In the genomic region with DNA sequence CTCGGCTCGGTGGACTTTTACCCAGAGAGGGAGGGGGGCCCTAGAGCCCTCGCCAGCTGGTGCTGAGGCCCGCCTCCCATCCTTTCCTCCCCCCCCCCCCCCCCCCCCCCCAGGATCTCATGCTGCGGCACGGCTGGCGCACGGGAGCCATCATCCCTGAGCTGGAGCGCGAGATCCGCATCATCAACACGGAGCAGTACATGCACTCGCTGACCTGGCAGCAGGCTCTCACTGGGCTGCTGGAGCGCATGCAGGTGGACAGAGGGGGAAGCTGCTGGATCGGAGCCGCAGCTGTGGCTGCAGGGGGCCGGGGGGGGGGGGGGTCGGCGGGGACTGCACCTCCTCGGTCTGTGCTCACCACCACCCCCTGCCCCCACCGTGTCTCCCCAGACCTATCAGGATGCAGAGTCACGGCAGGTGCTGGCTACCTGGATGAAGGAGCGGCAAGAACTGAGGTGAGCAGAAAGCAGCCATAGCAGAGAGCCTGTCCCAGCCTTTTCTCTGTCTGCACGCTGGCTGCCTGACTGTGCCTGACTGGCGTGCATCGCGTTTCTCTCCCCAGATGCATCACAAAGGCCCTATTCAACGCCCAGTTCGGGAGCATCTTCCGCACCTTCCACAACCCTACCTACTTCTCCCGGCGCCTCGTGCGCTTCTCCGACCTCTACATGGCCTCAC, we compare ENCODE assay signal across 9 mouse cellular contexts. TPM values are rescaled to one million over a fixed set of nuclear protein-coding genes. Genes with fewer than 3 reads are reported as not detected.
DNase-seq lines count a peak whose midpoint lies in the region; ATAC-seq lines count a peak whose summit lies in the region.
"Had no signal": no experiment of that assay in that cellular context is flagged by ENCODE, and none has a peak within 500 bp of the region (broad histone marks: within the 10 kb centered on the region; RNA-seq: fewer than 3 reads in every experiment).

No protein-coding gene starts in this region.

- ATAC-seq in heart, embryonic 11.5 days (replicated peaks; ENCODE audit: insufficient number of reproducible peaks, low FRiP score, low TSS enrichment), result no peak

- no peak overlapping the region for H3K9ac ChIP-seq in heart, embryonic 11.5 days (ENCODE audit: low read depth, low read length)
- H3K9ac ChIP-seq: hindbrain, embryonic 12.5 days had no signal

- no peaks in the 10 kb centered on the region for H3K27me3 ChIP-seq in heart, embryonic 11.5 days (ENCODE audit: control insufficient read depth, insufficient read depth, low read length)
- H3K27me3 ChIP-seq: hindbrain, embryonic 12.5 days had no signal

- H3K4me2 ChIP-seq in heart, embryonic 11.5 days, result no peak overlapping the region
- H3K4me2 ChIP-seq: hindbrain, embryonic 12.5 days had no signal

- WGBS in heart, embryonic 11.5 days (ENCODE audit: insufficient replicate concordance), result 91% methylated on average over 31 of the region's 35 CpGs

- H3K27ac ChIP-seq in heart, embryonic 11.5 days (ENCODE audit: low read depth, low read length), result peak overlapping the region; percentile 3; the same call in 1 of the 2 replicates
- H3K27ac ChIP-seq: hindbrain, embryonic 12.5 days; left cerebral cortex, adult 2 months had no signal

- intact Hi-C loops in left cerebral cortex, postnatal 4 days (cut with DNase I), result no loop called here

- no peak overlapping the region for H3K4me3 ChIP-seq in heart, embryonic 11.5 days (ENCODE audit: low read depth, low read length)
- H3K4me3 ChIP-seq: hindbrain, embryonic 12.5 days; left cerebral cortex, adult 2 months had no signal

- DNase-seq in heart, adult 8-10 months (ENCODE audit: low spot score), result no peak
- peak; percentile 14 for DNase-seq in left cerebral cortex, postnatal 4 days
- DNase-seq in left cerebral cortex, adult 9 months (ENCODE audit: low spot score in 2 of 2), result no peak
- DNase-seq in ES-CJ7 (ENCODE audit: low read depth, low spot score), result peak; percentile 82
- peak; percentile 89 for DNase-seq in ZHBTc4 (ENCODE audit: low read depth, low spot score)
- DNase-seq in right cerebral cortex, adult 2 months (ENCODE audit: low spot score in 2 of 2), result no peak

- no peaks in the 10 kb centered on the region for H3K9me3 ChIP-seq in heart, embryonic 11.5 days (replicated peaks; ENCODE audit: control insufficient read depth, low read length)
- H3K9me3 ChIP-seq: hindbrain, embryonic 12.5 days had no signal

- H3K36me3 ChIP-seq in heart, embryonic 11.5 days (ENCODE audit: control insufficient read depth, insufficient read depth, low read length), result peaks cover 57% of the 10 kb centered on the region

- H3K4me1 ChIP-seq in heart, embryonic 11.5 days (ENCODE audit: control insufficient read depth, insufficient read depth, low read length), result peaks cover 12% of the 10 kb centered on the region

RNA-seq across cellular contexts. Expression of a gene that starts 7.5 kb away (rescaled TPM):
- 342 and 344 TPM in 2 replicates for polyA plus RNA-seq in heart, embryonic 11.5 days (2014; fragmentation: Nextera tagmentation; extraction: Ambion mirVana)
- total RNA-seq in heart, adult 8-10 months (2022), result 10 to 100 TPM; 20.2 to 21.7 (median 21.0) TPM
- total RNA-seq in left cerebral cortex, postnatal 4 days (2021), result 10 to 100 TPM; 16.9 to 19.4 TPM

RNA-seq across cellular contexts. Expression of a gene that starts 9.6 kb away (rescaled TPM):
- 64.5 and 70.0 TPM in 2 replicates for polyA plus RNA-seq in heart, embryonic 11.5 days (2014; fragmentation: Nextera tagmentation; extraction: Ambion mirVana)
- 10 to 100 TPM; 63.7 to 95.7 (median 81.8) TPM for total RNA-seq in heart, adult 8-10 months (2022)
- total RNA-seq in left cerebral cortex, postnatal 4 days (2021), result 10 to 100 TPM; 24.8 to 25.7 TPM

RNA-seq across cellular contexts. Expression of a gene that starts 30.1 kb away (rescaled TPM):
- 35.9 and 40.4 TPM in 2 replicates for polyA plus RNA-seq in heart, embryonic 11.5 days (2014; fragmentation: Nextera tagmentation; extraction: Ambion mirVana)
- 10 to 100 TPM; 50.1 to 64.3 (median 57.1) TPM for total RNA-seq in heart, adult 8-10 months (2022)
- 10 to 100 TPM; 23.9 to 30.5 TPM for total RNA-seq in left cerebral cortex, postnatal 4 days (2021)

Comparison
In these comparisons a context has a peak if more than half of its experiments do, and no peak if none do; other contexts are left out.
1. DNase-seq: peak in left cerebral cortex, postnatal 4 days (single experiment), ES-CJ7 (single experiment) and ZHBTc4 (single experiment); none in heart, adult 8-10 months (single experiment), left cerebral cortex, adult 9 months (0 of 2) and right cerebral cortex, adult 2 months (0 of 2).